Mouse (Mus musculus) limb, embryonic 13.5 days (tissue): ENCODE measurements around the gene Stip1. TPM values are rescaled to one million over a fixed set of nuclear protein-coding genes. Genes with fewer than 3 reads are reported as not detected.
"Not testable (repeated sequence)": the region's sequence is repeated elsewhere in the genome, so short reads cannot be mapped to it uniquely, and the experiment has no call there.

Experiments used
- ATAC-seq: fragments of 200-750 bp; cut with Nextera tagmentation; 2 replicates; pipeline ENCODE4 v1.8.0; 2017; ENCODE audit warnings: low read depth, moderate number of reproducible peaks, moderate TSS enrichment; ENCODE audit not compliant: low FRiP score
- H3K27ac ChIP-seq: fragments of 300-500 bp; sonication (generic); 2 replicates; pipeline ENCODE4 v1.5.1; 2015; ENCODE audit warnings: inconsistent platforms, mild to moderate bottlenecking, moderate library complexity
- H3K27me3 ChIP-seq: fragments of 300-500 bp; sonication (generic); 2 replicates; pipeline ENCODE4 v1.6.1; 2015; ENCODE audit warnings: mild to moderate bottlenecking, inconsistent platforms
- H3K36me3 ChIP-seq: fragments of 300-500 bp; sonication (generic); 2 replicates; pipeline ENCODE4 v1.6.1; 2015; ENCODE audit warnings: inconsistent platforms, mild to moderate bottlenecking, moderate library complexity
- H3K4me1 ChIP-seq: fragments of 300-500 bp; sonication (generic); 2 replicates; pipeline ENCODE4 v1.6.1; 2015; ENCODE audit warnings: inconsistent platforms
- H3K4me2 ChIP-seq: fragments of 300-500 bp; sonication (generic); replicated peaks from 2 replicates; pipeline ENCODE4 v1.6.1; 2015; ENCODE audit warnings: inconsistent platforms, mild to moderate bottlenecking, moderate library complexity
- H3K4me3 ChIP-seq: fragments of 300-500 bp; sonication (generic); 2 replicates; pipeline ENCODE4 v1.5.1; 2015; ENCODE audit warnings: moderate library complexity, mild to moderate bottlenecking, inconsistent platforms
- H3K9ac ChIP-seq: fragments of 300-500 bp; sonication (generic); 2 replicates; pipeline ENCODE4 v1.6.1; 2015; ENCODE audit warnings: mild to moderate bottlenecking, inconsistent platforms
- H3K9me3 ChIP-seq: fragments of 300-500 bp; sonication (generic); 2 replicates; pipeline ENCODE4 v1.6.1; 2016; ENCODE audit warnings: inconsistent platforms
- WGBS: fragments of 180-500 bp; shearing (Covaris S2); methylation state at CpG from one replicate; pipeline ENCODE4 v1.1.7; 2015; 5-methylcytosine and 5-hydroxymethylcytosine counted together
- polyA plus RNA-seq: library from polyadenylated mRNA; unstranded; fragments of >200 nt; fragmentation: Nextera tagmentation; extraction: Ambion mirVana; gene quantifications from 2 replicates; pipeline ENCODE4 v1.2.1, GENCODE M21; 2015

The Stip1 gene
- polyA plus RNA-seq, 1 experiment from 2014 or later: 278 TPM

GRCm38 (mm10) chr19:7058541-7058940, 18.8 kb upstream of the Stip1 start:
- no peak for ATAC-seq
- H3K4me3 ChIP-seq: no peak overlapping the region
- peaks cover 26% of the 10 kb centered on the region for H3K4me1 ChIP-seq
- H3K27ac ChIP-seq: no peak overlapping the region
- peak overlapping the region; percentile 48; the same call in 1 of the 2 replicates for H3K9ac ChIP-seq
- peak overlapping the region; percentile 100 for H3K4me2 ChIP-seq
- no peaks in the 10 kb centered on the region for H3K9me3 ChIP-seq
- H3K27me3 ChIP-seq: peaks cover 23% of the 10 kb centered on the region
- no peaks in the 10 kb centered on the region for H3K36me3 ChIP-seq
- 63% methylated on average over 6 of the region's 6 CpGs for WGBS

- Histone ChIP-seq H3K27ac (no peak overlapping the region), H3K9ac (peak overlapping the region; percentile 48; the same call in 1 of the 2 replicates)
- 0% methylated on average over 15 of the region's 15 CpGs for WGBS
Observed at GRCm38 (mm10) chr19:7057722-7058207, 18.0 kb upstream of the Stip1 start.

GRCm38 (mm10) chr19:7057126-7057721, 17.5 kb upstream of the Stip1 start:
- H3K4me3 ChIP-seq: peak overlapping the region; percentile 72
- ATAC-seq: peak; percentile 20
- peak overlapping the region; percentile 75 for H3K9ac ChIP-seq
- peaks cover 23% of the 10 kb centered on the region for H3K27me3 ChIP-seq
- WGBS: 1% methylated on average over 16 of the region's 16 CpGs
- H3K4me2 ChIP-seq: peak overlapping the region; percentile 100
- H3K36me3 ChIP-seq: no peaks in the 10 kb centered on the region
- no peaks in the 10 kb centered on the region for H3K9me3 ChIP-seq
- H3K27ac ChIP-seq: peak overlapping the region; percentile 48; the same call in 1 of the 2 replicates
- H3K4me1 ChIP-seq: peaks cover 26% of the 10 kb centered on the region

More at GRCm38 (mm10) chr19:7057722-7058207, 18.0 kb upstream of the Stip1 start:
- Histone ChIP-seq H3K4me2 (peak overlapping the region; percentile 100), H3K4me3 (peak overlapping the region; percentile 72), H3K9me3 (no peaks in the 10 kb centered on the region), H3K36me3 (no peaks in the 10 kb centered on the region), H3K27me3 (peaks cover 23% of the 10 kb centered on the region), H3K4me1 (peaks cover 26% of the 10 kb centered on the region)
- ATAC-seq: peak; percentile 76

DNA sequence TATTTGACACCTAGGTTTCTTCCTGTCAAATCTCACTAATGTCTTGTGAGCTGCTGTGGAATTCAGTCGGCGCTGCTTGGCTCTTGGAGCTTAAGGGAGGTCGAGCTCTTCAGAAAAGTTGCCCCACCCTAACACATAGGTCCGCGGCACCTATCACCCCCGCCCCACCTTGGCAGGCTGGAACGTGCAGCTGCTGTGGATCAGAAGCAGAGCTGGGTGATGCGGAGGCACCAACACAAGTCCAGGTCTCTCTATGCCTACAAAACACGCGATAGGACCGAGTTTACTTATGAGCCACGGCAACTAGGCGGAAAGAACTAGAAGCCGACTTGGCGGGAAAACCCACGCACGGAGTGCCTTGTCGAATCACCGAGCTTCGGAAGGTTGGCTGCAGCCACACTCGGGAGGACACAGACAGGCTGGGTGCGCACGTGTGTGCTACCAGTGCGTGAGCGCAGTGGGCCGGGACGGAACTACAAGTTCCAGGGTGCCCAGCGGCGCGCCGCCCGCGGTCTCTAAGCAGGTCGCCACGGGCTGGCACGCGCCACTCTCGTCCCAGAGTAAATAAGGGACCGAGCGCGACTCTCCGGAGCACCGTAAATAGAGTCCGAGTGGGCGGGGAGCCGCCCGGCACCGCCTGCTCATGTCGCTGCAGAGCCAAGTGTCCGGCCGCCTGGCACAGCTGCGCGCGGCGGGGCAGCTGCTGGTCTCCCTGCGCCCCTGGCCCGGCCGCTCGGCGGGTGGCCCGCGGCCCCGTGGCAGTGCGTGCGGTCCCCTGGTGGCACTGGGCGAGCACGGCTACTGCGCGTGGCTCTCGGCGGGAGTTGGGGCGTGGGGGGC, 16.7 kb upstream of the Stip1 start, which contains the start of gene Macrod1:
Gene Macrod1 (plus strand): TSS at position 563 of the 840 bp plus-strand sequence.
- 1% methylated on average over 72 of the region's 72 CpGs for WGBS
- H3K27me3 ChIP-seq: peaks cover 23% of the 10 kb centered on the region

GRCm38 (mm10) chr19:7055173-7055572, 15.4 kb upstream of the Stip1 start:
- H3K9me3 ChIP-seq: no peaks in the 10 kb centered on the region
- H3K36me3 ChIP-seq: no peaks in the 10 kb centered on the region
- no peak overlapping the region for H3K9ac ChIP-seq
- peaks cover 26% of the 10 kb centered on the region for H3K4me1 ChIP-seq
- H3K4me3 ChIP-seq: no peak overlapping the region
- no peak overlapping the region for H3K27ac ChIP-seq
- 33% methylated on average over 3 of the region's 3 CpGs for WGBS
- ATAC-seq: no peak
- peaks cover 23% of the 10 kb centered on the region for H3K27me3 ChIP-seq
- no peak overlapping the region for H3K4me2 ChIP-seq

More for the DNA sequence above, 16.7 kb upstream of the Stip1 start, which contains the start of gene Macrod1:
- Histone ChIP-seq H3K4me1 (peaks cover 26% of the 10 kb centered on the region), H3K9me3 (no peaks in the 10 kb centered on the region), H3K9ac (peak within 1 kb of the TSS; percentile 75), H3K4me3 (peak within 1 kb of the TSS; percentile 72), H3K36me3 (no peaks in the 10 kb centered on the region), H3K4me2 (peak within 1 kb of the TSS; percentile 100), H3K27ac (peak within 1 kb of the TSS; percentile 48; the same call in 1 of the 2 replicates)
- peak; percentile 78 for ATAC-seq

DNA sequence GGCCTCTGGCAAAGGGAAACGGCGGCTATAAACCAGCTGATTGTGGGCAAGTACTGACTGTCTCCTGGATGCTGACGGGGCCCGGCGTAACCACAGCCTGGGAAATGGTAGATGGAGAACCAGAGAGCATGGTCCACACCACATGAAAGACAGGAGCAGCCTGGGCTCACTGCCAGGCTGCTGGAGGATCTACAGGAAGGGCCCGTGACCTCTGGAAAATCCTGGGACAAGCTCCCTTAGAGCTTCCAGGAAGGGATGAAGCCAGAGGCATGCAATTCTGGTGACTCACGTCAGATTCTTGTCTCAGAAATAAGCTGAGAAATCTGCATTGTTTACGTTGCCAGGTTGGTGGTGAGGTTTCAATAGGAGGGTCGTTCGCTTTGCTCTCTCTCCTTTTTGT, 15.0 kb upstream of the Stip1 start:
- no peak overlapping the region for H3K27ac ChIP-seq
- peaks cover 26% of the 10 kb centered on the region for H3K4me1 ChIP-seq

GRCm38 (mm10) chr19:7053382-7053781, 13.6 kb upstream of the Stip1 start:
- ATAC-seq, H3K4me3 ChIP-seq, H3K9me3 ChIP-seq, H3K27ac ChIP-seq, H3K4me2 ChIP-seq, H3K36me3 ChIP-seq, H3K9ac ChIP-seq: not testable (repeated sequence)
- peaks cover 14% of the 10 kb centered on the region for H3K27me3 ChIP-seq
- H3K4me1 ChIP-seq: peaks cover 24% of the 10 kb centered on the region
- WGBS: 82% methylated on average over 4 of the region's 4 CpGs

More for the DNA sequence above, 15.0 kb upstream of the Stip1 start:
- Histone ChIP-seq H3K36me3 (no peaks in the 10 kb centered on the region), H3K4me3 (no peak overlapping the region), H3K9me3 (no peaks in the 10 kb centered on the region), H3K4me2 (no peak overlapping the region), H3K27me3 (peaks cover 21% of the 10 kb centered on the region), H3K9ac (0 out of 2 replicates have a peak overlapping the region, but pooled peaks have one; percentile 8)
- WGBS: 57% methylated on average over 10 of the region's 10 CpGs
- no peak for ATAC-seq

- Histone ChIP-seq H3K9ac (no peak overlapping the region), H3K4me1 (peaks cover 5% of the 10 kb centered on the region; the same call in 1 of the 2 replicates)
Observed at GRCm38 (mm10) chr19:7044706-7045105, 4.9 kb upstream of the Stip1 start.

GRCm38 (mm10) chr19:7044279-7044678, 4.5 kb upstream of the Stip1 start:
- H3K4me2 ChIP-seq: no peak overlapping the region
- no peaks in the 10 kb centered on the region for H3K27me3 ChIP-seq
- no peak overlapping the region for H3K9ac ChIP-seq
- H3K9me3 ChIP-seq: no peaks in the 10 kb centered on the region
- peaks cover 5% of the 10 kb centered on the region; the same call in 1 of the 2 replicates for H3K4me1 ChIP-seq
- no peak for ATAC-seq
- H3K36me3 ChIP-seq: no peaks in the 10 kb centered on the region
- no peak overlapping the region for H3K27ac ChIP-seq
- H3K4me3 ChIP-seq: no peak overlapping the region
- 52% methylated on average over 4 of the region's 4 CpGs for WGBS

More at GRCm38 (mm10) chr19:7044706-7045105, 4.9 kb upstream of the Stip1 start:
- no peak overlapping the region for H3K4me3 ChIP-seq
- no peaks in the 10 kb centered on the region for H3K9me3 ChIP-seq
- 25% methylated on average over 4 of the region's 4 CpGs for WGBS
- ATAC-seq: no peak
- no peaks in the 10 kb centered on the region for H3K27me3 ChIP-seq
- no peak overlapping the region for H3K27ac ChIP-seq
- H3K36me3 ChIP-seq: no peaks in the 10 kb centered on the region
- no peak overlapping the region for H3K4me2 ChIP-seq

- Histone ChIP-seq H3K4me2 (peak overlapping the region; percentile 75), H3K4me1 (peaks cover 27% of the 10 kb centered on the region), H3K36me3 (no peaks in the 10 kb centered on the region; the same call in 1 of the 2 replicates), H3K27me3 (no peaks in the 10 kb centered on the region), H3K9me3 (no peaks in the 10 kb centered on the region), H3K27ac (peak overlapping the region; percentile 94; the same call in 1 of the 2 replicates), H3K4me3 (peak overlapping the region; percentile 53; the same call in 1 of the 2 replicates), H3K9ac (peak overlapping the region; percentile 74; the same call in 1 of the 2 replicates)
- ATAC-seq: no peak
- WGBS: 82% methylated on average over 2 of the region's 2 CpGs
Observed at GRCm38 (mm10) chr19:7041171-7041570, 1.4 kb upstream of the Stip1 start.

- Histone ChIP-seq H3K27me3 (no peaks in the 10 kb centered on the region), H3K36me3 (peaks cover under 1% of the 10 kb centered on the region), H3K4me2 (peak overlapping the region; percentile 75), H3K9me3 (no peaks in the 10 kb centered on the region), H3K4me1 (peaks cover 27% of the 10 kb centered on the region), H3K9ac (peak overlapping the region; percentile 74), H3K27ac (peak overlapping the region; percentile 94), H3K4me3 (peak overlapping the region; percentile 53)
- 25% methylated on average over 13 of the region's 13 CpGs for WGBS
- ATAC-seq: no peak
Observed at GRCm38 (mm10) chr19:7040637-7041130, 917 bp upstream of the Stip1 start.
